Mouse (Mus musculus) Muller cell, postnatal 12 days (primary cell): ENCODE data around the gene Med14.

Experiments used
- DNase-seq: peaks from one replicate; pipeline ENCODE4 v3.0.0-alpha.2; 2015; ENCODE audit errors: inconsistent ontology term

The Med14 gene

DNA sequence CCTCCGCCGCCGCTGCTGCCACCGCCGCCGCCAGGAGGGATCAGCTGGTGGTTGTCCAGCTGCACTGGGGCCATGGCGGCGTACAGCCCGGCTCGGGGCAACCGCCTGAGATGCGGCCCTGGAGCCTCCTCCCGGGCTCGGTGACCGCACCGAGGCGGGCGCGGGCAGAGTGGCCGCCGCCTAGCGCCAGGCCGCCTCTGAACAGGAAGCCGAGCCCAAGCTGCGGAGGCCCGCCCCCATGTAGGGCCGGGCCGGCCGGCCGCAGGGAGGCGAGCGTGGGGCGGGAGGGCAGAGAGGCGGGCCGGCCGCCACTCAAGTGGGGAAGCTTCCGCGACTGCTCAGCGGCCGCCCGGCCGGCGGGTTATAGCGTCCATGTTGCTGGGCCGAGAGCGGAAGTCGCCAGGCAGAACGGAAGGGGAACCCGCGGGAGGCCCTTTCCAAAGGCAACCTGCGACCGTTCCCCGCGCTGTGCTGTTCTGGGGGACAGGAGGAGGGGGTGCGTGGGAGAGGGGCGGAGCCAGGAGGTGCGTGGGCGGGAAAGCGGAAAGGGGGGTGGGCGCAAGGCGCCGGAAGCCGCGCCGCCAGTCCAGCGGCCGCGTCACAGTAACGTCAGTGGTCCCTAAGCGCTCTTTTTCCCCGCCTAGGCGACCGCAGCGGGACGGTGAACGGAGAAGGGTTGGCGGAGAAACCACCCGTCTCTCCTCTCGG lies at the start of gene Med14:
Med14 (minus strand) TSS at position 448 of the 708 bp plus-strand sequence.
- DNase-seq = peak; percentile 96

DNA sequence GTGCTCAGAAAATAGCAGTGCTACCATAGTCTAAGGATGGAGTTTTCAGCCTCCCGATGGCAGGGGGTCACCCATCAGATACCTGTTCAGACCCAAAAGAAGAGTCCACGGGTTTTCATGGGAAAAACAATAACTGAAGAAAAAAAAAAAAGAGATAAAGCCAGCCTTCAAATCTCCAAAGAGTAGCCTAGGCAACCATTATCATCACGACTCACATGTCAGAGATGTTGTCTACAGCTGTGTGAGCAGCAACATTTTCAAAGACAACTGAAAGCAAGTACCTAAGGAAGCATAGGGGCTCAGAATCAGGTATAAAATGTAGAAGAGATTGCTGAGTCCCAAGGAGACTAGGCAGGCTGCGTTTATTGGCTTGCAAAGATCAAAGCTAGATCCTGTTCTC lies 38.7 kb upstream of the Med14 start:
- no peak for DNase-seq

DNA sequence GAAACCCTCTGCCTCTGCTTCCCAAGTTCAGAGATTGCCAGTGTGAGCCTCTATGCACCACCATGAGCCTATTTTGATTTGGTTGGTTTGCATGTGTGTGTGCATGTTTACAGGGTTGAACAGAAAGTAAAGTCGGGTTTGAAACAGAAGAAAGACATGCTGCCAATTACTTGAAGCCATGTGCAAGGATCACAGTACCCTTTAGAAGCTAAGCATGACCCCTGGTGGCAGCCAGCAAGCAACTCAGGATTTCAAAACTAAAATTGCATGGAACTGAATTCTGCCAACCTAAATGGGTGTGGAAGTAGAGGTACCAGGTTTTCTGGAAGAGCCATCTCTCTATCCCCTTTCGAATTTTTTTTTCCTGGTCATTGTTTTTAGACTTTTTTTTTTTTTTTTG lies 33.0 kb upstream of the Med14 start:
- peak; percentile 25 for DNase-seq

DNA sequence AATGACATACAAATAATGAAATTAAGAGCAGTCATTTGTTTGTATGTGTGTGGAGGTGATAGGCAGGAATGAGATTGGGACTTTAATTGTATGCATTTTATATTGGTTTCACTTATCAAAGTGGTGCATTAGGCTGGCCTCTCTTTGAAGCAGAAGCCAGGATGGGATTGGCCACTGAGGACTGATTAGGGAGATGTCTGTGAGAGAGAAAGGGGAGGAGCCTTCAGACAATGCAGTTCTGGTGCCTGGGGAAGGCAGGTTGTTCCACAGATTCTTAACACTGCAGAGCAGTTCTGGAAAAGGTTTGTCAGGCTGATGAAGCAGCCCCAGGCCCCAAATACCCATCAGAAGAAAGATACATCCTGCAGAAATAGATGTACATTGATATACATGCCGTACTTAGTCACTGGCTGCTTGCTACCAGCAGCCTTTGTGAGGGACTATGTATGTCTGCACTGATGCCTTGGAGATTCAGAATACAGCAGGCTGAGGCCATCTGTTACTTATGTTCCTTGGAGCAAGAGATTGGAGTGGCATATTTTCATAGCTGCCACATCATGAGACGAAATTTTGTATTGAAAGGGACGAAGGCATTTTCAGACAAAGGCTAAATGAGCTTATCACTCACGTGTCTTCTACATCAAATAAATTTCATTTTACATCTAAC lies 29.9 kb upstream of the Med14 start:
- no peak for DNase-seq

DNA sequence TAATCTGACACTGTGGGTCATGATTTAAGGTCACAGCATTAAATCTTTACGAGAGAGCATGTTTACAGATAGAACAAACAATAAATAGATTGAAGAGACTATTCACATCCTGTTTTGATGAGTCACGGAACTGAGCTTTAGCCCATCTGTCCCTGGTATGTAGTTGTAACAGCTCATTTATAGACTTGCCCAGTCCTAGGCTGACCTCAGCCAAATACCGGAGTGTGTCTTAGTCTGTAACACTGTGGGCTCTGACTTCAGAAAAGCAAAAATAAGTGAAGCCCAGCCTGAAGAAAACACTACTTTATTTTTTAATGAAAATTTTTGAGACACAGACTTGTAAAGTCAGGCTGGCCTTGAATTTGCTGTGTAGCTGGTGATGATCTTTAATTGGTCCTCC lies 11.4 kb upstream of the Med14 start:
- DNase-seq = peak; percentile 74

- peak; percentile 77 for DNase-seq
Observed at GRCm38 (mm10) chrX:12771561-12771960, 9.7 kb upstream of the Med14 start.

- peak; percentile 58 for DNase-seq
Observed at GRCm38 (mm10) chrX:12768571-12768970, 6.7 kb upstream of the Med14 start.

GRCm38 (mm10) chrX:12766846-12767564 lies 5.1 kb upstream of the Med14 start:
- DNase-seq = no peak

DNA sequence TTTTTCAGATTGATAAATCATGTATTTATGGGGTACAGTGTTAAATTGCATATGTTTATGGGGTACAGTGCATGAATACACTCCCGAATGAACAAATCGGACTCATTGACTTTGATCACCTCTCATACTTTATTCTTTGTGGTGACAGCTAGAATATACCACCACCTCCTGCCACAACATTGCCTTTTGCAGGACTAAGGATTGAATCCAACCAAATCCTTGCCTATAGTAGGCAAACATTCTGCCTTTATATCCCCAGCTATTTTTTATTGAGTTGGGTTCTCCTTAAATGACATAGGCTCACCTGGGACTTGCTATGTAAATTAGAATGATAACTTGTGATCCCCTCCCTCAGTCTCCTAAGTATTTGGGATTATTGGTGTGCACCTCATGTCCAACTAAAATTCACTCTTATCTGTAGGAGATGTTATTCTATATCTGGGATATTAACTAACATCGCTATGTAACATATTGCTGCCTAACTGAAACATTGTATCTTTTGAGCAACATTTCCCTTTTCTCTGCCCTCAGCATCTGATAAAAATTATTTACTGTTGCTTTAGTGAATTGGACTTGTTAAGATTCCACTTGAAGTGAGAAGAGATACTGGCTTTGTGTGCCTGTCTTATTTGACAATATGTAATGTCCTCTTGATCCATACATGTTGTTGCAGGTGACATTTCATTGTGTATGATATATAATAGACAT lies 1.4 kb upstream of the Med14 start:
- DNase-seq = no peak

GRCm38 (mm10) chrX:12762334-12763126 lies 657 bp upstream of the Med14 start:
- no peak for DNase-seq

DNA sequence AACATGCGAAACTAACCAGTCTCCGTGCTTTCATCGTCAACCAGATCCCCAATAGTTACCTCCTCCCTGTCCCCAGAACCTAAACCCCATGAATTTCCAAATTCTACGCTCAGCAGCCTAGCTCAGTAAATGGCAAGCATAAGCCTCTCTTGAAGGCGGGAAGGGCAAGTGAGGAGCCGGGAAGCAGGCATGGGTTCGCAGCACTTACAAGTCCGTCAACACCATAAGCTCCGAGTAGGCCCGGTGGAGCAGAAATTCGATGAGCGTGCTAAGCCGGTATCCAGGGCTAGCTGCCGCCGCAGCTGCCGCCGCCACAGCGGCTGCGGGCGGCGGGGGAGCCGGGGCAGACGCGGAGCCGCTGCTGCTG lies 631 bp downstream of the Med14 start:
- DNase-seq = no peak

DNA sequence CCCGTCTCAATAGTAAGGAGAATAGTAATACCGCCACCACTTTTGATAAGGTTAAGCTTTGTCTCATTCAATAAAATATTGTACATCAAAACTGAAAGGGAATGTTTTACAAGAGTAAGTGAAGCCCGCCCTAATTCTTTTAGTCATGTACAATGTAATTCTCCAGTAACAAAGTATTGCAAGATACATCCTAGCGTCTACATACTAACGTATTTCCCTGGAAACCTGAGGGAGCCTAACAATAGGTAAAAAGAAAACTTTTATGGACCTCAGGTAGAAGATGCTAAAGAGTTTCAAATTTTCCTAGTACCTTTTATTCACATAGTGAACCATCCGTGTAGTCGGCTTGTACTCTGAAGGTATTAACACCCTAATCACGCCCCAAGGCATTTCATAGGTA lies 1.4 kb downstream of the Med14 start:
- DNase-seq = no peak

DNA sequence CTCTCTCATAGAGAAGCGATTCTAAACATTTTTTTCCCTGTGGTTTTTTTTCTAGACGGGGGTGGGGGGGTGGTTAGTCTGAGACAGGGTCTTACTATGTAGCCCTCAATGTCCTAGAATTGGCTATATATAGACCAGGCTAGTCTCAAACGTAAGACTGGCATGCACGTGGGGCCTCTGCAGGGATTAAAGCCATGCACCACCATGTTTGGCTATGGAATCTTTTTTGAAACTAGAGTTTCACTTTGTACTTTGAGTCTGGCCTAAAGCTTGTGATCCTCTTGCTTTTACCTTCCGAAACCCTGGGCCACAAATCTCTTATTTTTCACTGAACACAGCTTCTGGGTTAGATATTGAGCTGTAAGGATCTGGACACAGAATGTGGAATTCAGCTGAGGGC lies 2.2 kb downstream of the Med14 start:
- no peak for DNase-seq

GRCm38 (mm10) chrX:12747886-12748285 lies 14.0 kb downstream of the Med14 start:
- DNase-seq = no peak

GRCm38 (mm10) chrX:12746729-12747128 lies 15.1 kb downstream of the Med14 start:
- DNase-seq = no peak

- DNase-seq = no peak
Observed at GRCm38 (mm10) chrX:12740396-12740795, 21.5 kb downstream of the Med14 start.

- no peak for DNase-seq
Observed at GRCm38 (mm10) chrX:12716036-12716435, 45.8 kb downstream of the Med14 start.

DNA sequence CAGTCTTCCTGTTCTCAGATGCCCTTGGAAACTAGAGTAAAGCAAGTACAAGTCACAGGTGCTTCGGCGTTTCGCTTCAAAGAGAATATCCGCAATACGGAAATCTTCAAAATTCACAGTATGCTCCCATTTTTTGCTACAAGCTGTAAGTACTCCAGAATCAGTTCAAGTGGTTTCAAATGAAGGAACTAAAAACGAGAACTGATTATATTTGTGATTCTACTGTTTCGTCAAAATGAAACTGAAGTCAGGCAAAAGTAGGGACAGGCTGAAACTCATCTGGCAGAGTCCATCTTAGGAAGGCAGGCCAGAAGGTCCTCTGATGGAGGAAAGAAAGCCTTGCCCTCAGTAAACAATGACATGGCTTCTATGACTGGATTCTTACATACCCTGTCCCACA lies 48.1 kb downstream of the Med14 start:
- DNase-seq = no peak

DNA sequence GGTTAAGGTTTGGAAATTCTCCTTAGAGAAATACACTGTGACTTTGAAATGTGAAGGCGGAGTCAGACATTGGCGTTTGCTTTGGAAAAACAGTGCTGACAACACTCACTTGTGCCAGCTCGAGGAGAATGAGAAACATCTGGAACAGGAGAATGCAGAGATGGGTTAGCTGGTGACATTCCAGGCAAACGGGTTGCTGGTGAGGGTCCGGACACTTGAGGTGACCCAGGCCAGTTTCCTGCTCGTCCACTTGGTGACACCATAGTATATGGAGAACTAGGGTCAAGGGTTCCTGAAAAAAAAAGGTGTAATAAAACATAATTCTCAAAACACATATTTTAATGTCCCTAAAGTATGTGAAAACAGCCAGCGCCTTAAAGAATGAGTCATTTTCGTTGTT lies 75.0 kb downstream of the Med14 start:
- no peak for DNase-seq

- no peak for DNase-seq
Observed at GRCm38 (mm10) chrX:12686071-12686470, 75.8 kb downstream of the Med14 start.

DNA sequence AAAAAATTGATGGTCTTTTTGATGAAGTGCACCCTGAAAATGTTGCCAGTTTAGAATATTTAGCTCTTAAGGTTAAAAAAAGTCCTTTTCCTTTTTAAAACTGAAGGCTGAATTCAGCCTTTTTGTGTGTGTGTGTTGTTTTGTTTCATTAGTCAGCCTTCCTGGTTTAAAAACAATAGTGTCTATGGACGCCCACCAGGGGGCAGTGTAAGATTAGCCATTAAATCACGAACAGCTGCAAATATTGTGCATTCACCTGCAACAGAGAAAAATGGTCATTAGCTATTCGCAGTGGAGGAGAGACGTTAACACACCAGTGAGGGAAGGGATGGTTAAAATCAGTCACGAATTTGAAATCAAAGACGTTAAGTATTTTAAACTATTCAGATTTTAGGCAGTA lies 84.5 kb downstream of the Med14 start:
- peak; percentile 56 for DNase-seq
